Mouse (Mus musculus): ENCODE measurements around the gene Ppp1r18.

DNA sequence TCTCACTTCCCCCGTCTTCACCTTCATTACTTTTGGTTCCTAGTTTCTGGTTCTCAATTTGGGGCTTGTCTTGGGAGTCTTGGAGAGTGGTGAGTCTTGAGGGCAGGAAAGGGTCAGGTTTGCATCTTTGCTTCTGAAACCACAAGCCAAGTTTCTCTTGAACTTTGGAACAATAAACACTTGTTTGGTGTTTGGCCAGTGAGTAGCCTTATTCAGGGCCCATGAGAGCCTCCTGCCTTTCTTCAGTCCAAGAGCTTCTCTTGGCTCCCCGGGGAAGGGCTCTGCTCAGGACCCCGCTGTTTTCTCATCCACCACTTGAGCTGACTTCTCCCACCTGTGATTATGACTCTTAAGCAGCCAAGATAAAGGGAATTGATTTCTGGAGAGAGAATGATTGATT lies 57.2 kb downstream of the Ppp1r18 start:
- TF ChIP-seq CTCF (conservative IDR thresholded peaks at IDR 0.05; ENCODE audit: insufficient read depth, insufficient read length, low read depth, low read length) (no peak), POLR2A (IDR thresholded peaks at IDR 0.05; ENCODE audit: low read depth, low read length) (no peak)
